Mouse (Mus musculus) retina, postnatal 1 day (tissue): ENCODE measurements at regions not wholly inside any gene's neighbourhood (a gene's known extent, or its start where the extent isn't known, plus 50 kb on each side); places are given as distances from the start of the nearest gene placed in this dataset.

Experiments used
- DNase-seq: peaks from one replicate; pipeline ENCODE4 v3.0.0-alpha.2; 2012

- DNase-seq = no peak
Observed at GRCm38 (mm10) chr4:125890510-125890909, 133.8 kb upstream of the Csf3r start.

DNA sequence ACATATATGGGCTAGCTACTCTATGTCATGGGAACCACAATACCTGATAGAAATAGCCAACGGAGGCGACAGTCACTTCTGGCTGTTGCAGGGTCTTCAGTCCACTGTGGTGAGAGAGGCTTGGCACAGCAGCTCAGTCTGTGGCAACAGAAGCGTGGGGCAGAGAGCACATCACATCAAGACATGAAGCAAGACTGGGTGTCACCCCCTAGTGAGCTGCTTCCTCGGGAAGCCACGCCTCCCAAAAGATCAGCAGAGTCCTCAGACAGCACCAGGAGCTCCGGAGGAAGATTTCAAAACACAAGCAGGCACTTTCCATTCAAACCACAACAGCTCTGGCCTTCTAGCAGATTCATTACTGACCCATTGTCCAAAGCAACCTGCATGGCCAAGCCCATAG is 131.2 kb upstream of the Csf3r start:
- DNase-seq = no peak

DNA sequence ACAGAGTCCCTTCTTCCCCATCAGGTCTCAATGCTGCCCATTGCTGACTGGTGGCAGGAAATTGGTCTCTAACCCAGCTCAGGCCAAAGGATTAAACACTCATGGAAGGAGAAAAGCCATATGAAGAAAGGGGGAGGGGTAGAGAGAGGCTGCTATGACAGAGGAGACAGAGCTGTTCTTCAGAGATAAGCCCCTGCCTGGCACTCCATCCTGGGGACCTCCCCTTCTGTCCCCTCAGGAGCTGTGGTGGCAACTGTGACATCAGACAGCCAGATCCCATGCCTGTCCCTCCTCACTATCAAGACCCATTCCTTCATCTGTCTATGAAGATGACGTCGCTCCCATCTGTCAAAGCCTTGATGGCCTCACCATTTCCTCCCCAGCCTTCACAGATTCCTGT is 126.6 kb upstream of the Csf3r start:
- DNase-seq = peak; percentile 42

DNA sequence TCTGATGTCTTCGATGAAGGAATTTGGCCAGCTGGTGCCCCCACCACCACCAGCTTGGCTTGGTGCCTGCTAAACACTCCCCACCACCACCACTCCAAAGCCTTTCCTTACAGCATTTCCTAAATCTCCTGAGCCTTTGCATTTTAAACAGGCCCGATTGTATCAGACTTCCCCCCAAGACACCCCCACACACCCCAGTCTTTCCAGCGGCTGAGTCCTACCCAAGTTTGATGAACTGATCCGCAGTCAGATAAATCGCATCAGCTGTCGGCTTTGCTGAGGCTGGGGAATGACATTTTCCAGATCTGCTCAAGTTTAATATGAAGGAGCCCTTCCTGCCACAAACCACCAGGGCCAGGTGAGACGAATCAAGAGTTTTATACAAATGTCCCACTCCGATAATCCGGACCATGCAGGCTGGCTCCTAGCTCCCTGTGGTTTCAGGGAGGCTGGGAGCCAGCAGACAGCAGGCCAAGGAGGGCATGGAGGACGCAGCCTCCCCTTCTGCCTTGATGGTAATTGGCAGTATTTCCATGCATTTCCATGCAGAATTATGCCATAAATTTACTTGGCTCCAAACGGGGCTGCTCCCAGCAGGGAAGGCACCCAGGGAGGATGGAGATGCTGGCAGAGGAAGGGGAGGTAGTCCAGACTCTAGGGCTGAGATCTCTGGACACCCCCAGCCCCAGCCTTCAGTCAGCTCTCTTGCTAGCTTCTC is 125.6 kb upstream of the Csf3r start:
- no peak for DNase-seq

DNA sequence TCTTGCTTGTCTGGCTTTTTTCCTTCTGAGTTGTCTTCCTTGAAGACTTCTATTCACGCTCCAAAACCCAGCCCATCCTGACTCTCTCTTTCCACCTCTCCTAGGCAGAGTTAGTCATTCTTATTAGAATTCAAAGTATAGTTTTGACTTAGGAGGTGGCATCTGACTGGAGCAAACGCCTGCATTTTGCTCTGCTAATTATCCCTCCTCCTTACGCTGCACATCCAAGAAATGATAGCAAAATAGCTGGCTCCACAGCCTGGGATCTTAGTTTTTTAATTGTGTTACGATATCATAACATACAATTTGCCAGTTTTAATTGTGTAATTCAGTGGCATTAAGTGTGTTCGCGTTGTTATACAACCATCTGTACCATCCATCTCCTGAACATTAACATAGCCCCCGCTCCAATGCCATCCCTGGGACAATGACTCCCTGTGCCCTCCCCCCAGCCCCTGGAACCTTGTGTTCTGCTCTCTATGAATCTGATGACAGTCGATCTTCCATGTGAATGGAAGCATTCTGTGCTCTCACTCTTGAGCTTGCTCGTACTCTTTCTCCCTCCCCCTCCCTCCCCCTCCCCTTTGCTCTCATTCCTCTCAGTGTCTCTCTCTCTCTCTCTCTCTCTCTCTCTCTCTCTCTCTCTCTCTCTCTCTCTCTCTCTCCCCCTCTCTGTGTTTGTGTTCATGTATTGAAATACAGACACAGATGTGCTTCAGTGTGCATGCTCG is 122.6 kb upstream of the Csf3r start:
- peak; percentile 49 for DNase-seq

DNA sequence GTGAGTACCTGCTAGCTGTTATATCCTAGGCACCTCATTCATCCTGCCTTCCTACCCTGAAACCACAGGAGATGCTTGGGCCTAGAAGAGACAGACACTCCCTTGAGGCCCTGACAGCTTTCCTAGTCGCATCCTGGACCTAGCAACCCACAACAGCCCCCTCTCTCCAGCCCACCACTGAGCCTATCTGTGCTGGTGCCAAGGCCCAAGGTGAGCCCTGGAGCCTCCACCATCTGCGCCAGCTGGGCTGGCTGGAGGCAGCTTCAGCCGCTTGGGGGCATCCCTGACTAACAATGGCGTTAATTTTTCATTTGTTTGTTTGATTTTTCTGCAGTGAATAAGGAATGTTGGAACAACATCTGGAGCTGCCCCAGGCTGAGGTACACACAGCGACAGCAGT is 118.1 kb upstream of the Csf3r start:
- DNase-seq = no peak

GRCm38 (mm10) chr4:125908901-125909300 is 115.4 kb upstream of the Csf3r start:
- no peak for DNase-seq

DNA sequence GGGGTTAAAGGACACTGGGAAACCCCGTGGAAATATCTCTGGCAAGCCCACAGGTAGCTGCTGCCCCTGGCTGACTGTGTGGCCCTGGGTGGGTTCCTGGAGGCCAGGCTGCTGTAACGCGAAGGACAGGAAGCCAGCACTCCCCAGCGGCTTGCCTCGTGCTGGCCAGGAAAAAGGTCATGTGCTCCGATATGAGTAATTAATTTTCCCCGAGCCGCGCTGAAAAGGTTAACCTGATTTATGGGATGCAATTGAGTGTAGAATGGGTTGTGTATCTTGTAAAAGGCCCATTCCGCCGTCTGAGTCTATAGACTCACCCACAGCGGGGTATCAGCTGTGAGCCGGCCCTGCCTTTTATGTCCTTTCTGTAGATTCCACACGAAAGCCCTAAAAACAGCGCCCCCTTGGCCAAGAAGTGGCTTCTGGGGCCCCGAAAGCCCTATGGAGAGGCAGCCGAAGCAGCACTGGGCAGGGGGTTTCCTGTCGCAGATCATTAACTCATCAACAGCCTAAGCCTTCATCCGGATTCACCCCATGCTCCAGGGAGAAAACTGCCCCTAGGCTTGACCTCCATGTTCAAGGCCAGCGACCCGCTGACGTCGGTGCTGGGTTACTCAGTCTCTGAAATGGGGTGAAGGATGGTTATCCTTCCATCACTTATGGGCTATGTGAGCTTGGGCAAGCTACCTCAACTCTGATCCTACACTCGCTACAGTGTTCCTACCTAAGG is 112.6 kb upstream of the Csf3r start:
- no peak for DNase-seq

- peak; percentile 89 for DNase-seq
Observed at GRCm38 (mm10) chr4:125912444-125913049, 111.8 kb upstream of the Csf3r start.

- DNase-seq = peak; percentile 80
Observed at GRCm38 (mm10) chr4:125915166-125915565, 109.2 kb upstream of the Csf3r start.

- DNase-seq = no peak
Observed at GRCm38 (mm10) chr4:125917210-125917609, 107.1 kb upstream of the Csf3r start.

DNA sequence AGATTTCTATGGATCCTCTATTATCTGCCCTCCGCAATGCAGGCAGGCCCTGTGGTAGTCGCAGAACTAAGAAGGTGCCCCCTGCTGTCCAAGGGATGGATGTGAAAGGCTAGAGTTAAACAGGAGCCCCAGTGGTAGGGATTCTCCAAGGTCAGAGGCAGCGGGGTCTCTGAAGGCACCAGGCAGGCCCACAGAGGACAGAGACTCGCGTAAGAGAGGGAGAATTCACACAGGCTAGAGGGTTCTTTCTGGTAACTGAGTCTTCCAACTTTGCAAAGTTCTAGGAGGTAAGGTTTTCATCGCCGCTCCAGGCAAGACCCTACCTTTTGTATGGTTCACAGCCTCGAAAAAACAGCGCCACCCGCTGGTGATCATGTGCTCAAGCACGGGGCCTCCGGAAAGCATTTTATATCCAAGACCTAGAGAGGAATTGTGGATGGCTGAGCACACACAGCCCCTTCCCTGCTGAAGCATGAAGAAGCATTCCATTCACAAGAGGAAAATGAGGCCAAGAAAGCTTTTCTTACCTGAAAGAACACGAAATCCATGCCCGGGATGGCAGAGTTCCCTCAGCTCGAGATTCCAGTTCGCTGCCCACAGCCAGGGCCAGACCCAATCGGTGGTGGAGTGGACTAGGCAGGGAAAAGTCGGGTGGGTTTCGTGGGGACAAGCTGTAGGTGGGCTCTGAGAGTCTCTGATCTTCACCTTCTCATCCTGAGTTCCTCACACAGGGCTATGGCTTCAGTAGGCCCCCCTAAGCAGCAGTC is 102.6 kb upstream of the Csf3r start:
- peak; percentile 84 for DNase-seq

- DNase-seq = peak; percentile 76
Observed at GRCm38 (mm10) chr4:125922317-125922878, 102.0 kb upstream of the Csf3r start.

- peak; percentile 59 for DNase-seq
Observed at GRCm38 (mm10) chr4:125923225-125923624, 101.1 kb upstream of the Csf3r start.

- no peak for DNase-seq
Observed at GRCm38 (mm10) chr4:125928196-125928595, 96.2 kb upstream of the Csf3r start.

DNA sequence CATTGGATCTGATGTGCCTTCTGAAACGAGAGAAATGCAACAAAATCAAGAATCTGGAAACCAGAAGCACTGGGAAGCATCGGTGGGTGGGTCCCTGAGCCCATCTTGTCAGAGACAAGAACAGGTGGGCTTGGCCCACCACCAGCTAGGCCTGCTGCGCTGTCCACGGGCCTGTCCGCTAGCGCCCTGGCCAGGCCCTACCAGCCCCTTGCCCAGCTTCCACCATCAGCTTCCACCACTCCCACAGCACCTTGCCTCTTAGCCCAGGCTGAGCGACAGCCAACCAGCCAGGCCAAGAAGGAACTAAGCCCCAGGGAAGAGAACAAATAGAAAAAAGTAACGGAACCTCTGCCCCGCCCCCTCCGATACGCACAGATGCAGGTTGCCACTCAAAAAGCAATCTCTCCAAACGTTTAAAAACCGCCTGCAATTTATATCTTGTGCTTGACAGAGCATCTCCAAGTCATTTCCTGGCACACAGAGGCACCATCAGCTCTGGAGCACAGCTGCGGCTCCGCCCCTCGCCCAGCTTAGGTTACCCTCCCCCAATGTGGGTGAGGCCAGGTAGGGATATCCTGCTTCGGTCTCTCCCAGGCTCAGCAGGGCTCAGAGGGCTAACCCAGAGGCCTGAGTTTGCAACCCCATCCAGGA is 95.1 kb upstream of the Csf3r start:
- no peak for DNase-seq

DNA sequence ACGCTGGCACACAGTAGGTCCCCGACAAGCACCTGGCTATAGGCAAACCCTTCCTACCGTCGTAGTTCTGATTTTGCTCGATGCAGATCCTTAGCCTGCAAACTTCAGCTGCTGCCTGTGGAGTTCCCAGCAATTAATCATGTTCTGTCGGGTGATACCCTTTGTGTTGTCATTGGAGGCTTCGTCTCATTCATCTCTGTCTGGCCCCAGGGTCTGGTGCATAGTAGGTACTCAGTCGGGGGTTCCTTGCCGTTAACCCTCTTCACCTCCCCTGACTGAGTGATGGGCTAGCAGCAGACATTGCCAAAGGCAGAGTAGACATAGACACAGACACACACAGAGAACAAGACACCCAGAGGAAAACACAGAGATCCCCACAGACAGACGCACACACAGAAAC is 93.6 kb upstream of the Csf3r start:
- no peak for DNase-seq

DNA sequence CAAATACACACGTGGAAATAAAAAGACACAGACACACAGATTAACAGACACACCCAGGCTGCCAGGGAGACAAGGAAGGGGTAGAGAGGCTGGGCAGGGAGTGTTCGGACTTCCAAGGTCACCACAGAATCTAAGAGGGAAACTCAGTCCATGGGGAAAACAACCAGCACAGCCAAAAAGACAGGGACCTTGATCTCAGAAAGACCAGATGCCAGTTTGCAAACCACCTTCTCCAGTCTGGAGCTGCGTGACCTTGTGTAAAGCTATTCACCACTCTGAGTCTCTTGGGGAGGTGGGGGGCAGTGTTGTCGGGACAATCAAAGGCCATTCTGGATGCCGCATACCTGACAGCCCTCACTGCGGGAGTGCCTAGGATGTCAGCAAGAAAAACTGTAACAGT is 93.0 kb upstream of the Csf3r start:
- DNase-seq = no peak

- peak; percentile 68 for DNase-seq
Observed at GRCm38 (mm10) chr4:125932036-125932756, 92.2 kb upstream of the Csf3r start.

GRCm38 (mm10) chr4:125936357-125936756 is 88.0 kb upstream of the Csf3r start:
- DNase-seq = no peak

DNA sequence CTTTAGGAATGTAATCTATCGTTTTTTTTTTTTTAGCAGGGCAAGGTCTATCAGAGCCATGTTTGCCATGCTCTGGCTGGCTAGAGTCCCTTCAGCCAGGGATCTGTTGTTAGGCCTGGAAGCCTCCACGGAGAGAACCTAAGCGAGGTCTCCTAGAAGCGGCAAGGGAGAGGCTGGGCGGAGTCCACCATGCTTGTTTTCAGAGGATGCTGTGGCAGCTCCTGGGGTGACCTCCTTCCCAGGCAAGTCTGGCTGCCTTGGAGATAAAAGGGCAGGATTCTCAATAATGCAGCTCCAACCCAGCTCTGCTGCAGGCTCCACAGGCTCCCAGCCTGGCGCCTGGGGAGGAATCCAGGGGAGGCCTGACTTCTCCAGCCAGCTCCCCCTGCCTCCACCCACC is 86.2 kb upstream of the Csf3r start:
- no peak for DNase-seq
